Mouse (Mus musculus) neural tube, embryonic 11.5 days (tissue): ENCODE measurements around the gene Cstf1. TPM values are rescaled to one million over a fixed set of nuclear protein-coding genes. Genes with fewer than 3 reads are reported as not detected.

Experiments used
- ATAC-seq: fragments of 200-750 bp; cut with Nextera tagmentation; 2 replicates; pipeline ENCODE4 v1.8.0; 2017; ENCODE audit warnings: moderate number of reproducible peaks, mild to moderate bottlenecking, moderate TSS enrichment, moderate library complexity; ENCODE audit not compliant: insufficient read depth, low FRiP score, low TSS enrichment
- DNase-seq: peaks from one replicate; pipeline ENCODE4 v3.0.0-alpha.2; 2015; ENCODE audit warnings: low spot score
- H3K27ac ChIP-seq: fragments of 300-500 bp; sonication (generic); 2 replicates; pipeline ENCODE4 v1.5.1; 2014; ENCODE audit warnings: low read depth, mild to moderate bottlenecking, low read length
- H3K27me3 ChIP-seq: fragments of 300-500 bp; sonication (generic); 2 replicates; pipeline ENCODE4 v1.6.1; 2014; ENCODE audit warnings: mild to moderate bottlenecking, low read length, mixed read lengths; ENCODE audit not compliant: control insufficient read depth, insufficient read depth
- H3K36me3 ChIP-seq: fragments of 300-500 bp; sonication (generic); 2 replicates; pipeline ENCODE4 v1.6.1; 2014; ENCODE audit warnings: mild to moderate bottlenecking, low read length, moderate library complexity, mixed read lengths; ENCODE audit not compliant: control insufficient read depth, insufficient read depth
- H3K4me1 ChIP-seq: fragments of 300-500 bp; sonication (generic); 2 replicates; pipeline ENCODE4 v1.6.1; 2014; ENCODE audit warnings: low read length, mixed read lengths; ENCODE audit not compliant: control insufficient read depth, insufficient read depth
- H3K4me2 ChIP-seq: fragments of 300-500 bp; sonication (generic); 2 replicates; pipeline ENCODE4 v1.6.1; 2014; ENCODE audit warnings: low read depth, mild to moderate bottlenecking, moderate library complexity
- H3K4me3 ChIP-seq: fragments of 300-500 bp; sonication (generic); 2 replicates; pipeline ENCODE4 v1.5.1; 2014; ENCODE audit warnings: low read depth, low read length
- H3K9ac ChIP-seq: fragments of 300-500 bp; sonication (generic); 2 replicates; pipeline ENCODE4 v1.6.1; 2014; ENCODE audit warnings: mild to moderate bottlenecking, low read length
- H3K9me3 ChIP-seq: fragments of 300-500 bp; sonication (generic); 2 replicates; pipeline ENCODE4 v1.6.1; 2016; ENCODE audit warnings: low read length; ENCODE audit not compliant: control insufficient read depth
- WGBS: fragments of 180-500 bp; shearing (Covaris S2); extraction: QIAGEN DNeasy Blood & Tissue Kit; methylation state at CpG from one replicate; pipeline ENCODE4 v1.1.7; 2014; 5-methylcytosine and 5-hydroxymethylcytosine counted together
- polyA plus RNA-seq: library from polyadenylated mRNA; unstranded; fragments of >200 nt; fragmentation: Nextera tagmentation; extraction: Ambion mirVana; gene quantifications from 2 replicates; pipeline ENCODE4 v1.2.1, GENCODE M21; 2014

Gene Cstf1
- polyA plus RNA-seq, 1 experiment from 2014 or later, result 45.6 TPM

DNA sequence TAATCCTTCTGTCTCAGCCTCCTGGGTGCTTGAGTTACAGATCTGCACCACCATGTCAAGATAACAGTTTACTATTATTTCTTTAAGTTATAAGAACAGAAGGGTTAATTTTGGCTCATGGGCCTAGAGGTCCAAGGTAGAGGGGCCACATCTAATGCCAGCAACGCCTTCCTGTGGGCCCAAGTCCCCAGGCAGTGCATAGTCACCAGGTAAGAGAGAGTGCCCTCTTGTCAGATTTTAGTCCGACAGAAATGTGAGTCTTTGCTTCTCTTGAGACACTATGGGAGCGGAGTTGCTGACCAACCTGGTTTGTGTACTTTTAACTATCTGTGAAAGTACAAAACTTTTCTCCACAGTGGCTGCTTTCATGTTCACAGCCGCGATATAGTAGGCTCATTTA is 25.8 kb upstream of the Cstf1 start:
- H3K4me1 ChIP-seq, result peaks cover 3% of the 10 kb centered on the region; the same call in 1 of the 2 replicates
- no peaks in the 10 kb centered on the region for H3K27me3 ChIP-seq
- no peaks in the 10 kb centered on the region for H3K36me3 ChIP-seq
- no peak overlapping the region for H3K9ac ChIP-seq
- WGBS, result 40% methylated on average over 5 of the region's 5 CpGs
- DNase-seq (no peak), ATAC-seq (no peak)
- H3K9me3 ChIP-seq, result no peaks in the 10 kb centered on the region
- H3K4me2 ChIP-seq, result peak overlapping the region; percentile 39
- no peak overlapping the region for H3K4me3 ChIP-seq
- H3K27ac ChIP-seq, result no peak overlapping the region

- H3K4me1 ChIP-seq, result peaks cover 3% of the 10 kb centered on the region; the same call in 1 of the 2 replicates
- peak; percentile 97 for DNase-seq
- no peaks in the 10 kb centered on the region for H3K9me3 ChIP-seq
- WGBS, result under 1% methylated on average over 33 of the region's 35 CpGs
- H3K4me3 ChIP-seq, result peak within 1 kb of the TSS; percentile 73
- H3K27ac ChIP-seq, result 0 out of 2 replicates have a peak within 1 kb of the TSS, but pooled peaks have one; percentile 27
- H3K27me3 ChIP-seq, result no peaks in the 10 kb centered on the region
- H3K4me2 ChIP-seq, result peak within 1 kb of the TSS; percentile 96
- ATAC-seq, result peak; percentile 96
- H3K9ac ChIP-seq, result peak within 1 kb of the TSS; percentile 71
- H3K36me3 ChIP-seq, result no peaks in the 10 kb centered on the region
Observed at GRCm38 (mm10) chr2:172345258-172345738, 25.2 kb upstream of the Cstf1 start, which contains the start of gene Fam210b. Fam210b (plus strand) TSS chr2:172345565.

GRCm38 (mm10) chr2:172346034-172346929 is 24.2 kb upstream of the Cstf1 start:
- DNase-seq, result peak; percentile 38
- ATAC-seq, result no peak
- Histone ChIP-seq H3K4me1 (peaks cover 3% of the 10 kb centered on the region; the same call in 1 of the 2 replicates), H3K27ac (no peak overlapping the region), H3K4me3 (peak overlapping the region; percentile 73), H3K27me3 (no peaks in the 10 kb centered on the region), H3K9ac (peak overlapping the region; percentile 71), H3K36me3 (no peaks in the 10 kb centered on the region), H3K9me3 (no peaks in the 10 kb centered on the region), H3K4me2 (peak overlapping the region; percentile 96)
- 8% methylated on average over 31 of the region's 31 CpGs for WGBS

GRCm38 (mm10) chr2:172346933-172347611 is 23.4 kb upstream of the Cstf1 start:
- Histone ChIP-seq H3K4me3 (peak overlapping the region; percentile 73), H3K27me3 (no peaks in the 10 kb centered on the region), H3K27ac (no peak overlapping the region), H3K4me1 (peaks cover 3% of the 10 kb centered on the region; the same call in 1 of the 2 replicates), H3K4me2 (peak overlapping the region; percentile 96), H3K36me3 (no peaks in the 10 kb centered on the region), H3K9ac (no peak overlapping the region; the same call in none of the 2 replicates), H3K9me3 (no peaks in the 10 kb centered on the region)
- ATAC-seq (no peak), DNase-seq (no peak)
- WGBS, result 56% methylated on average over 8 of the region's 8 CpGs

- WGBS, result 55% methylated on average over 3 of the region's 3 CpGs
- no peak for ATAC-seq
- no peak for DNase-seq
- Histone ChIP-seq H3K27ac (no peak overlapping the region), H3K9ac (no peak overlapping the region), H3K36me3 (no peaks in the 10 kb centered on the region), H3K27me3 (no peaks in the 10 kb centered on the region), H3K9me3 (no peaks in the 10 kb centered on the region), H3K4me1 (peaks cover 6% of the 10 kb centered on the region; the same call in 1 of the 2 replicates), H3K4me3 (no peak overlapping the region), H3K4me2 (0 out of 2 replicates have a peak overlapping the region, but pooled peaks have one; percentile 6)
Observed at GRCm38 (mm10) chr2:172348297-172348950, 22.1 kb upstream of the Cstf1 start.

- peaks cover 6% of the 10 kb centered on the region; the same call in 1 of the 2 replicates for H3K4me1 ChIP-seq
- no peak for ATAC-seq
Observed at GRCm38 (mm10) chr2:172349776-172350175, 20.7 kb upstream of the Cstf1 start.

GRCm38 (mm10) chr2:172350773-172351172 is 19.7 kb upstream of the Cstf1 start:
- no peak overlapping the region for H3K9ac ChIP-seq
- no peaks in the 10 kb centered on the region for H3K36me3 ChIP-seq
- DNase-seq, result no peak
- no peak for ATAC-seq
- H3K4me2 ChIP-seq, result no peak overlapping the region
- H3K27me3 ChIP-seq, result no peaks in the 10 kb centered on the region
- WGBS, result 76% methylated on average over 8 of the region's 8 CpGs
- H3K27ac ChIP-seq, result no peak overlapping the region
- H3K4me3 ChIP-seq, result no peak overlapping the region
- H3K9me3 ChIP-seq, result no peaks in the 10 kb centered on the region
- peaks cover 6% of the 10 kb centered on the region; the same call in 1 of the 2 replicates for H3K4me1 ChIP-seq

More at GRCm38 (mm10) chr2:172349776-172350175, 20.7 kb upstream of the Cstf1 start:
- no peak overlapping the region for H3K4me2 ChIP-seq
- H3K27me3 ChIP-seq, result no peaks in the 10 kb centered on the region
- DNase-seq, result no peak
- no peaks in the 10 kb centered on the region for H3K36me3 ChIP-seq
- H3K4me3 ChIP-seq, result no peak overlapping the region
- H3K9ac ChIP-seq, result no peak overlapping the region
- H3K27ac ChIP-seq, result no peak overlapping the region
- 76% methylated on average over 14 of the region's 14 CpGs for WGBS
- no peaks in the 10 kb centered on the region for H3K9me3 ChIP-seq

GRCm38 (mm10) chr2:172353218-172353617 is 17.3 kb upstream of the Cstf1 start:
- WGBS, result 78% methylated on average over 9 of the region's 9 CpGs
- Histone ChIP-seq H3K27me3 (no peaks in the 10 kb centered on the region), H3K4me2 (no peak overlapping the region), H3K9me3 (no peaks in the 10 kb centered on the region), H3K4me1 (peaks cover 2% of the 10 kb centered on the region; the same call in 1 of the 2 replicates), H3K36me3 (peaks cover 9% of the 10 kb centered on the region), H3K27ac (no peak overlapping the region), H3K4me3 (no peak overlapping the region), H3K9ac (no peak overlapping the region)
- ATAC-seq, result no peak
- DNase-seq, result no peak
